Mouse (Mus musculus): ENCODE measurements around the gene Tnnt1.

- TF ChIP-seq TCF12 (IDR thresholded peaks at IDR 0.05; ENCODE audit: insufficient read depth, poor library complexity, severe bottlenecking), result no peak
- no peak for TF ChIP-seq CEBPB (IDR thresholded peaks at IDR 0.05; ENCODE audit: insufficient read depth, poor library complexity, severe bottlenecking)
- no peak for TF ChIP-seq POLR2A (IDR thresholded peaks at IDR 0.05; ENCODE audit: insufficient read length, low read depth)
Measured at GRCm38 (mm10) chr7:4521231-4522003, 5.2 kb upstream of the Tnnt1 start.

All from myocyte (in vitro differentiated cells).